Mouse (Mus musculus) lung, postnatal 0 days (tissue): ENCODE measurements at regions not wholly inside any gene's neighbourhood (a gene's known extent, or its start where the extent isn't known, plus 50 kb on each side); places are given as distances from the start of the nearest gene placed in this dataset.

ENCODE experiments used
- CTCF ChIP-seq: IDR thresholded peaks from 2 replicates; pipeline ENCODE4 v1.5.1; 2016; ENCODE audit warnings: antibody characterized with exemption, mild to moderate bottlenecking
- EP300 ChIP-seq: IDR thresholded peaks from 2 replicates; pipeline ENCODE4 v1.6.1; 2016; ENCODE audit warnings: antibody characterized with exemption, mild to moderate bottlenecking, control low read depth

GRCm38 (mm10) chr12:96323061-96323786, 631.2 kb downstream of the Flrt2 start:
- TF ChIP-seq CTCF = no peak
- no peak for TF ChIP-seq EP300
